23 mouse cellular contexts compared by ENCODE assay signal in genomic region chr5:38425569-38425968, GRCm38 (mm10).
A peak's percentile ranks its signal among the peaks of the same experiment; 100 is the strongest.
DNase-seq lines count a peak whose midpoint lies in the region; ATAC-seq and TF ChIP-seq lines count a peak whose summit lies in the region.
"Had no signal": no experiment of that assay in that cellular context is flagged by ENCODE, and none has a peak within 500 bp of the region (broad histone marks: within the 10 kb centered on the region; RNA-seq: fewer than 3 reads in every experiment).

No protein-coding gene starts in this region.

- no peaks in the 10 kb centered on the region for H3K36me3 ChIP-seq in embryonic facial prominence, embryonic 11.5 days (replicated peaks; ENCODE audit: control insufficient read depth, insufficient read depth, low read depth, low read length)
- no peaks in the 10 kb centered on the region for H3K36me3 ChIP-seq in embryonic facial prominence, embryonic 10.5 days (replicated peaks)
- H3K36me3 ChIP-seq in MEL (ENCODE audit: control insufficient read depth in 1 of 2, insufficient read depth in 2 of 2, low read length in 2 of 2) = no peaks in the 10 kb centered on the region
- H3K36me3 ChIP-seq in liver, embryonic 14.5 days (replicated peaks; ENCODE audit: control insufficient read depth, insufficient read depth, low read depth) = no peaks in the 10 kb centered on the region
- H3K36me3 ChIP-seq in kidney, adult 2 months (ENCODE audit: control insufficient read depth, insufficient read depth, low read length) = no peaks in the 10 kb centered on the region
- H3K36me3 ChIP-seq: neural tube, embryonic 12.5 days had no signal

- no peaks in the 10 kb centered on the region for H3K9me3 ChIP-seq in embryonic facial prominence, embryonic 11.5 days (replicated peaks; ENCODE audit: control insufficient read depth, low read length)
- H3K9me3 ChIP-seq in embryonic facial prominence, embryonic 10.5 days = no peaks in the 10 kb centered on the region
- no peaks in the 10 kb centered on the region for H3K9me3 ChIP-seq in MEL (replicated peaks; ENCODE audit: insufficient read depth, low read length)
- H3K9me3 ChIP-seq in liver, embryonic 14.5 days (ENCODE audit: control insufficient read depth, low read length) = no peaks in the 10 kb centered on the region
- H3K9me3 ChIP-seq: neural tube, embryonic 12.5 days had no signal

- H3K4me3 ChIP-seq in embryonic facial prominence, embryonic 11.5 days (ENCODE audit: low read depth, low read length) = no peak overlapping the region
- no peak overlapping the region for H3K4me3 ChIP-seq in embryonic facial prominence, embryonic 10.5 days
- H3K4me3 ChIP-seq in MEL (ENCODE audit: control insufficient read depth in 1 of 2, insufficient read depth in 1 of 2, low read depth in 2 of 2, low read length in 2 of 2) = no peak overlapping the region
- H3K4me3 ChIP-seq in liver, embryonic 14.5 days (ENCODE audit: insufficient read depth in 1 of 2, low read depth in 2 of 2, low read length in 2 of 2) = no peak overlapping the region
- H3K4me3 ChIP-seq in kidney, adult 2 months (ENCODE audit: insufficient read depth, low read depth, low read length) = no peak overlapping the region
- H3K4me3 ChIP-seq: erythroblast, embryonic 14.5 days; neural tube, embryonic 12.5 days had no signal

- no peaks in the 10 kb centered on the region for H3K79me2 ChIP-seq in MEL (ENCODE audit: control insufficient read depth, insufficient read depth, low read length, poor library complexity)

- no peak for DNase-seq in embryonic facial prominence, embryonic 11.5 days (ENCODE audit: low spot score)
- DNase-seq in embryonic facial prominence, embryonic 10.5 days (ENCODE audit: low spot score) = no peak
- DNase-seq in MEL (ENCODE audit: low read depth, low spot score) = peak; percentile 8
- peak; percentile 19 for DNase-seq in c-Kit-positive CD71-positive TER-119-positive erythroid progenitor cells, embryonic 14.5 days (ENCODE audit: low spot score)
- peak; percentile 10 to 52 (median 41) for DNase-seq in liver, embryonic 14.5 days (ENCODE audit: low read depth in 3 of 3, low spot score in 3 of 3)
- no peak for DNase-seq in thymus, postnatal 25 days
- DNase-seq in layer of hippocampus, adult 18-20 months (ENCODE audit: low spot score in 2 of 2) = no peak
- DNase-seq in kidney, adult 2 months = no peak
- DNase-seq: adrenal gland, postnatal 36 days; cerebellum, adult 11 months; cerebellum, postnatal 10 days; forebrain, postnatal 0 days; kidney, adult 8-10 months; lung, postnatal 36 days; right cerebral cortex, adult 18-20 months; spleen, adult 18-20 months; thymus, postnatal 14 days had no signal

- TF ChIP-seq POLR2A in MEL (IDR thresholded peaks at IDR 0.05; ENCODE audit: control insufficient read depth in 1 of 2, insufficient read depth in 1 of 2, low read depth in 1 of 2, low read length in 2 of 2, poor library complexity in 1 of 2) = no peak
- no peak for TF ChIP-seq POLR2A in kidney, adult 2 months (IDR thresholded peaks at IDR 0.05; ENCODE audit: low read depth, low read length)

- ATAC-seq in embryonic facial prominence, embryonic 11.5 days (replicated peaks; ENCODE audit: insufficient number of reproducible peaks, low FRiP score, low TSS enrichment, low read depth) = 0 out of 2 replicates have a peak, but pooled peaks have one; percentile 14
- ATAC-seq in liver, embryonic 14.5 days (ENCODE audit: insufficient read depth) = peak; percentile 92
- ATAC-seq: forebrain, postnatal 0 days; hindbrain, embryonic 16.5 days; midbrain, embryonic 16.5 days had no signal

- no peak overlapping the region for H3K27ac ChIP-seq in embryonic facial prominence, embryonic 11.5 days (replicated peaks; ENCODE audit: low read depth, low read length)
- no peak overlapping the region for H3K27ac ChIP-seq in embryonic facial prominence, embryonic 10.5 days (replicated peaks)
- no peak overlapping the region for H3K27ac ChIP-seq in MEL (ENCODE audit: control insufficient read depth, low read depth, low read length)
- H3K27ac ChIP-seq in liver, embryonic 14.5 days = peak overlapping the region; percentile 63
- no peak overlapping the region for H3K27ac ChIP-seq in kidney, adult 2 months (ENCODE audit: insufficient read depth, low read depth, low read length)
- H3K27ac ChIP-seq: kidney, postnatal 0 days; neural tube, embryonic 12.5 days had no signal

- no peak for TF ChIP-seq EP300 in MEL (IDR thresholded peaks at IDR 0.05; ENCODE audit: low read depth in 1 of 2, low read length in 2 of 2)
- TF ChIP-seq EP300 in liver, embryonic 14.5 days (IDR thresholded peaks at IDR 0.05; ENCODE audit: low read depth) = peak; percentile 81

- no peak overlapping the region for H3K4me2 ChIP-seq in embryonic facial prominence, embryonic 11.5 days (ENCODE audit: low read depth, low read length)
- H3K4me2 ChIP-seq in liver, embryonic 14.5 days (ENCODE audit: low read depth) = peak overlapping the region; percentile 19; the same call in 1 of the 2 replicates
- H3K4me2 ChIP-seq: midbrain, embryonic 11.5 days; neural tube, embryonic 12.5 days had no signal

- no peaks in the 10 kb centered on the region for H3K4me1 ChIP-seq in embryonic facial prominence, embryonic 11.5 days (ENCODE audit: control insufficient read depth, insufficient read depth, low read length)
- peaks cover 9% of the 10 kb centered on the region for H3K4me1 ChIP-seq in embryonic facial prominence, embryonic 10.5 days
- H3K4me1 ChIP-seq in MEL (ENCODE audit: control insufficient read depth in 1 of 2, insufficient read depth in 2 of 2, low read length in 2 of 2) = no peaks in the 10 kb centered on the region
- peaks cover 3 to 23% of the 10 kb centered on the region in 2 experiments; a peak in 2 of 4 replicates for H3K4me1 ChIP-seq in liver, embryonic 14.5 days (replicated peaks; ENCODE audit: control insufficient read depth in 2 of 2, insufficient read depth in 2 of 2, low read length in 1 of 2)
- no peaks in the 10 kb centered on the region for H3K4me1 ChIP-seq in kidney, adult 2 months (ENCODE audit: control insufficient read depth, insufficient read depth, low read length)

- H3K9ac ChIP-seq in embryonic facial prominence, embryonic 11.5 days (replicated peaks; ENCODE audit: low read length) = no peak overlapping the region
- no peak overlapping the region for H3K9ac ChIP-seq in MEL (ENCODE audit: control insufficient read depth, low read depth, low read length, poor library complexity, severe bottlenecking)
- H3K9ac ChIP-seq in liver, embryonic 14.5 days (replicated peaks) = no peak overlapping the region
- H3K9ac ChIP-seq: forebrain, postnatal 0 days; neural tube, embryonic 12.5 days had no signal

- WGBS in embryonic facial prominence, embryonic 11.5 days = 85% methylated on average over 6 of the region's 6 CpGs
- 90% methylated on average over 6 of the region's 6 CpGs for WGBS in embryonic facial prominence, embryonic 10.5 days
- 48% methylated on average over 6 of the region's 6 CpGs for WGBS in liver, embryonic 14.5 days (ENCODE audit: insufficient replicate concordance)
- WGBS in kidney, adult 2 months = 94% methylated on average over 6 of the region's 6 CpGs

- TF ChIP-seq RAD21 in MEL (IDR thresholded peaks at IDR 0.05; ENCODE audit: low read depth, low read length) = no peak

- no peaks in the 10 kb centered on the region for H3K27me3 ChIP-seq in embryonic facial prominence, embryonic 11.5 days (ENCODE audit: control insufficient read depth, insufficient read depth, low read length)
- no peaks in the 10 kb centered on the region for H3K27me3 ChIP-seq in embryonic facial prominence, embryonic 10.5 days (replicated peaks; ENCODE audit: low read depth, poor library complexity, severe bottlenecking)
- H3K27me3 ChIP-seq in MEL (ENCODE audit: control insufficient read depth in 1 of 2, insufficient read depth in 2 of 2, low read length in 2 of 2) = no peaks in the 10 kb centered on the region
- H3K27me3 ChIP-seq in liver, embryonic 14.5 days (ENCODE audit: control insufficient read depth, insufficient read depth, low read length) = no peaks in the 10 kb centered on the region
- no peaks in the 10 kb centered on the region for H3K27me3 ChIP-seq in kidney, adult 2 months (replicated peaks; ENCODE audit: control insufficient read depth, insufficient read depth, low read length)
- H3K27me3 ChIP-seq: neural tube, embryonic 12.5 days had no signal

- no peak for TF ChIP-seq CTCF in MEL (IDR thresholded peaks at IDR 0.05 in 2 of 3, conservative IDR thresholded peaks at IDR 0.05 in 1 of 3; ENCODE audit: control insufficient read depth in 1 of 3, insufficient read depth in 1 of 3, low read depth in 2 of 3, low read length in 3 of 3, poor library complexity in 1 of 3, severe bottlenecking in 1 of 3)
- TF ChIP-seq CTCF in liver, embryonic 14.5 days (IDR thresholded peaks at IDR 0.05; ENCODE audit: low read depth) = no peak
- TF ChIP-seq CTCF in kidney, adult 2 months (conservative IDR thresholded peaks at IDR 0.05; ENCODE audit: insufficient read depth, insufficient read length, low read depth, low read length) = no peak

TF ChIP-seq in MEL, 35 proteins besides CTCF, POLR2A, EP300 and RAD21:
- TF ChIP-seq TCF12 (IDR thresholded peaks at IDR 0.05; ENCODE audit: low read depth, low read length) (0 out of 2 replicates have a peak, but pooled peaks have one; percentile 12), RCOR1 (IDR thresholded peaks at IDR 0.05; ENCODE audit: low read depth, low read length) (no peak)
TF ChIP-seq in MEL: peak in this region for 1.

Comparison
In these comparisons a context has a peak if more than half of its experiments do, and no peak if none do; other contexts are left out.
1. DNase-seq: peak in MEL (single experiment), c-Kit-positive CD71-positive TER-119-positive erythroid progenitor cells, embryonic 14.5 days (single experiment) and liver, embryonic 14.5 days (3 of 3); none in embryonic facial prominence, embryonic 11.5 days (single experiment), embryonic facial prominence, embryonic 10.5 days (single experiment), thymus, postnatal 25 days (single experiment), layer of hippocampus, adult 18-20 months (0 of 2) and kidney, adult 2 months (single experiment).